Mouse (Mus musculus) retina, postnatal 1 day (tissue): ENCODE results near the gene Dennd1a.

Experiments used
- DNase-seq: peaks from one replicate; pipeline ENCODE4 v3.0.0-alpha.2; 2012

Gene Dennd1a

DNA sequence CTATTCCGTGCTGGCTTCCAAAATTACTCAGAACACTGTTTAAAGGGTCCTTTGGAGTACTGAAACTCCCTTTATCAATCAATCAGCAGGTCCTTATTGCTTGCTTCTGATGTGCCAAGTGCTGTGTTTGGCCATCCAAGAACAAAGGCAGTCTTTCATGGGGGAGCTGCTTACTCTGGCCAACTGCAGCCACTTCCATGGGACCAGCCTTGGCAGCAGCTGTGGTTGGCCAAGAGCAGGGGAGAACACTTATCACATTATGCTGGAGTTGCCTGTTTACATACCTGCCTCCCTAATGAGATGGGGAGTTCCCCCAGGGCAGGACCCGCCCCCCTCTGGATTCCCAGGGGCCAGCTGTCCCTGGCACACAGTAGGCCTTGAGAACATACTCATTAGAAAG, 432.0 kb downstream of the Dennd1a start:
- no peak for DNase-seq

DNA sequence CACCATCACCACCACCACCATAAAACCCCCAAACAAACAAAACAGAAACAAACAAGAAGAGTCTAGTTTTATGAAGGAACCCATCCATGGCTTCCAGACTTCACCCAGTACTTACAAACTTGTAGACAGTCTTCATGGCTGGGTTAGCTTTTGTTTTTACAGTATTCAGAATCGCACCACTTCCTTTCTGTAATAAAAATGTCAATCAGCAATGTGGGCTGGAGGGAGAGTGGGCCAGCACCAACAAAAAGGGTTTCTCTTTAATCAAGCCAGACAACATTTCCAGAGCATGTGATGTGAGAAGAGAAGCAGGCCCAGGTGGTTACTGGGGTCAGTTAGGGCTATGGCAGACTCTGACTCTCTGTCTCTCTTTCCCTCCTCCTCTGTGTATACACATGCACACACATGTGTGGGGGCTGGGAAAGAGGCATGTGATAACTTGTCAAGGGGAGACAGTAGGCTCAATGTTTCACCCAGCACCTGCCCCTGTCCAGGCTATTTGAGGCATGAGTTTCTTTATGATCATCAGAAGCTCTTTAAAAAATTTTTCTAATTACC, 433.2 kb downstream of the Dennd1a start:
- DNase-seq: no peak

DNA sequence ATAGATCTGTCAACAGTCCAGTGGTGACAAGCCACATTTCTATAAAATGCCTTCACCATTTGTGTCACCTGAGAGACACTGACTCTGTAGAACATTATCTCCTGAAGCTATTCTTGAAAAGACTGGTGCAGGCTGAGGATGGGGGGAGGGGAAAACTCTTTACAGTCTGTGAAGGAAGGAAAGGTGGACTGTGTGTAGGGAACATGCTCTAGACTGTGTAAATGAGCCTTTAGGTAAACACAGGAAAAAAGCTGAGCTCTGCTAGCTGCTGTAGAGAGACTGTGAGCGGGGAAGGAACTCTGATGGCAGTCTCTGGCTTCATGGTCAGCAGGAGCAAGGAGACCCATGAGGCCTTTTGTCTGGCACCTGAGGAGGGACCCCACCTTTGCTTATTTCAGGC, 436.6 kb downstream of the Dennd1a start:
- DNase-seq: no peak

DNA sequence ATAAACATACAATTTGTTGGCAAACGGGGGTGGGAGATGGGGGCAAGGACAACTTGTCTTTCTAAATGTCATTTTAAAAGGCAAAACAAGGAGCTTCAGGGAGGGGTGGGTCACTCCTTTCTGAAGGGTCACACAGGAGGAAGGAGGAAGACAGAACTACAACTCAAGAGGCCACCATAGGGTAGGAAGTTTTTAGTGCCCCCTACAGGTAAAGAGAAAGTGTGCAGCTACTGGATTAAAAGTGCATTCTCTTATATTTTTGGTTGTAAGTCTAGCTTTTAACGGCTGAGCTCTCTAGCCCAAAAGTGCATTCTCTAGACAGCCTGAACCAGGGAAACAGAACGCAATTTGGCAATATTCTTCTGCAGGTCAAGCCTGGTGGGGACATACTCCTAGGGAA, 437.8 kb downstream of the Dennd1a start:
- DNase-seq: peak; percentile 33

DNA sequence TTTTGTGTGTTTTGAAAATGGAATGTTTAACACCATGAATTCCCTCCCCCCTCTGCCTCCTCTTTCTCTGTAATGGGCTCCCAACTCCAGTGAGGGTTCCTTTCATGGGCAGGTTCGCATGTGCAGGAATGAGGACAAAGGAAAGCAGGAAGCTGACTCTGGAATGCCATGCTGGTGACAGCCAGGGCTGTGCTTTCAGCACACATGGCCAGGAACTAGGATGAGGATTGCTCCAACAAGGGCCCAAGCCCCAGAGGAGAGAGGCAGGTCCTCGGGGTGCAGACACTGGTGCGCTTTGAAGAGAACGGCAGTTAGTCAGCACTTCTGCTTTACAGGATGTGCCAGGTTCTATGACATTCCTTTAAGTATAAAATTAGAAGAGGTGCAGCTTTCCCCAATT, 444.5 kb downstream of the Dennd1a start:
- peak; percentile 41 for DNase-seq

DNA sequence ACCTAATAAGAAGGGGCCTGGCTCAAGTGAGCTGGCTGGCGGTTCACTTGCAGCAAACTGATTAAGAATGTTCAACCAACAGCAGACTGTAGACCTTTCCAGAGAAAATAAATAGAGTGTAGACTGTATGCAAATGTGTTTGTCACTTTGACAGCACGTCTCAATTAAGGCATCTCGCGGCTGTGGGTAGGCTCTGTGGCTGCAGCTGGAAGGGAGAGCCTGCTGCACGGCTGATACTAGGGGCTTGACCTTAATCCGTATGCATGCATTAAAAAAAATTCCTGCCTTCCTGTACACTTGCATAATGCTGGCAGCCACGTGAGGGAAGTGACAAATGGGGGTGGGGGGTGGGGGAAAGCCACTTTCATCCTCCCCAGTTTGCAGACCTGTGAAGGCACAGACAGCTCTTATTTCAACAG, 445.0 kb downstream of the Dennd1a start:
- DNase-seq: peak; percentile 86

DNA sequence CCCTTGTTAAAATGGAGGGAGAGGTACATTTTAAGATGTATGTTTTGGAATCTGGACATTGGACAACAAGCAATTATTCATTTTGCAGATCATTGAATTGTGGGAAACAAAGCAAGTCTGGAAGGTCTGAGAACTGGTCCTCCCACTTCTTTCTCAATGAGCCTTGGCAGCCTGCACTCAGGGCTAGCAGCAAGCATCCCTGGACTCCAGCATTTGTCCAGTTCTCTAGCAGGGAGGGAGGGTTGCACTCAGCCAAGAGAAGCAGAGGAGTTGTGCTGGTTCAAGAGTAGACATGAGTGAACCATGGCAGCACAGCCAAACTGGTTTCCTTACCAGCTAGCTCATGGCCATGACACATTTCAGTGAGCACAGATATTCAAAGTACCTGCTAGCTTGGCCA, 447.3 kb downstream of the Dennd1a start:
- no peak for DNase-seq

DNA sequence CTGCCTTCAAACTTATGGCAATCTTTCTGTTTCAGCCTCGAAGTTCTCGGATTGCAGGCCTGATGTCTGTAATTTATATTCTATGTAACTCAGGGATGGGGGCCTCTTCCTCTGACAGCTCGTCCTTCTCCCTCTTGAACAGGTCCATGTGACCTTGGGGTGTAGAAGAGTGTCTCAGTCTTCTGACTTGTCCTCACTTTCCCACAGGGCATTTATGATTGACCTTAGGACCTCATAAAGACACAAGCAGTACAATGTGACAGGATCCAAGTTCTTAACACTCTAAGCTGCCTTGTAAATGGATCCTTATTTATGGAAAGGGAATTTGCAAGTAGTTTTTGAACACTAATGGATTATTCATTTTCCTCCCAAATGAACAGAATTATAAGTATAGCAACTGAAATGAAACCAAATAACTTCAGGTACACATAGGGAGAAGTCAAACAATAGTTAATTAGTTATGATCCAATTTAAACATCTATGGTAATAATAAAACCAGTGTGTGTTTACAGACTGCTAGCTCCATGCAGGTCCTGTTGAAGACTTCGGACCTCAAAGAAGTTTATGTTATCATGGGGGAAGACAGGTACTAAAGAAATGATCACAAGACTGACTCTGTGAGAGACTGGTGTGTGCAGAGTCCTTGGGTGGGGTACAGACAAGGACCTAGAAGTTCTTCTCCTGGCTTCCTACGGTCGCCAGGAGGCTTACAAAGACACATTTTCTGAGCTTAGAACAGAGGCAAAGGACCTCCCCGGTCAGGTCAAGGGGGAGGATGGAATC, 448.8 kb downstream of the Dennd1a start:
- DNase-seq: no peak

DNA sequence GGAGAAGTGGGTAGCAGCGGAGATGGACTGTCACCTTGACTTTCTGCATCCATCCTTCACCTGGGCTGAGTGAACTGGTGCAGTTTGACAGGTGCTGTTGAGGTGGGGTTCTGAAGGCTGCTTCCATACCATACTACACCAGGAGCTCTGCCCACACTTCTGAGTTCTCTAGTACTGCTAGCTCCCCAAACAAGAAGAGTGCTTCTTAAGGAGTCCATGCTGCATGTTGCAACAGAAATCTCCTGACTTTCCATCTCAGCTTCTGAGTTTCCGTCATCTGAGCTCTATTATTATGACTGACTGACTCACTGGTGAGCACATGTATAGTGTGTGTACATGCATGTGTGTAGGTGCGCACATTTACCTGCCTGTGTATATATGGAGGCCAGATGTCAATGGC, 449.6 kb downstream of the Dennd1a start:
- DNase-seq: no peak

DNA sequence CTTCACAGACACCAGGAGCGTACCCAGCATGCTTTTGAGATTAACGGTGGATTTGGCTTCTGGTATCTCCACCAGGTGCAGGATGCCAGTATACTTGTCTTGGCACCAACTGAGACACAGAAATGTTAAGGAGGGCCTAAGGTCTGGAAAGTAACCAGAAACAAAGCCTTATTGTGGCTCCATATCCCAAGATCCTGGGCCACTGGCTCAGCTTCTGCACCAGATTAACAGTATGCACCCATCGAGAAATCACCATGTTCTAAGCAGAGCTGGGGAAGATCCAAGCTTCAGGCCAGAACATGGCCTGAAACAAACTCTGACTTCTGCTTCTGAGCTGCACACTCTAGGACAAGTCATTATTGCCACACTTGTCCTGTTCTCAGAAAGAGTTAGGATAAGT, 450.3 kb downstream of the Dennd1a start:
- DNase-seq: no peak

DNA sequence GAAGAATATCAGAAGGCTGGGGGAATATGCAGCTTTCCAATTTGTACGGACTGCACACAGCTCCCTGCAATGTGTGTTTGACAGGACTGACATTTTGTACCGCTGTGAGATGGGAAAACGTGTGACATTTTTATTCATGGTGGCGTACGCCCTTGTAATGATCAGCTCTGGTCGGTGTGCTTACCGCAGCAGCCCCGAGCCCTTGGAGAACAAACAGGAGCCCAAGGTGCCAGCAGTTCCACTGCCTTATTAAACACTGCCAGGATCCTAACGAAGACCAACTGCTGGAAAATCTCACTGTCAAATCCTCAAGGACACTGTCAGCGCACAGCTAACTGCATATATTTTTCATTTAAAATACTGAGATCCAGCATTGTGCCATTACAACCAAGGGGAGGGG, 454.9 kb downstream of the Dennd1a start:
- DNase-seq: no peak

DNA sequence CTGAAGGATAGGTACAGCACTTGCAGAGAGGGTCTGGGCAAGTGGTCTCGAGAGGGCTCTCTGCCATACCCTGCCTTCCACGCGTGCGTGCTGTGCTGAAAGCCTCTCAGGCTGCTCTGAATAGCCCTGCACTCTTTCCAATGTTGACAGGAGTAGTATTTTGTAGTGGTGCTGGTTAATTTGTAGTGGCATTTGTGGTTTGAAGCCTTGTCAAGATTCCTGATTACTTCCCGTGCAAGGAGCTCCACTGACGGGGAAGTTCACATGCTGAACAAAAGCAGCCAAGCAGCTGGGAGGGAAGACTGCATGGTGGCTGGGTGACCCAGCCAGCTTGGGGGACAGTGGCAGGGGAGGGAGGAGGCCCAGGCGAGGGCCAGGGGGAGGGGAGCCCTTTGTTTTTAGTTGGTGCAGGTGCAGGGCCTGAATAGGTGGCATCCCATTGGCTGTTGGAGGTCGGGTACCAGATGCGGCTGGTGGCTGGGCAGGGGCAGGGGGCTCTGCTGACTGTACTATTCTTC, 457.4 kb downstream of the Dennd1a start:
- DNase-seq: peak; percentile 86

DNA sequence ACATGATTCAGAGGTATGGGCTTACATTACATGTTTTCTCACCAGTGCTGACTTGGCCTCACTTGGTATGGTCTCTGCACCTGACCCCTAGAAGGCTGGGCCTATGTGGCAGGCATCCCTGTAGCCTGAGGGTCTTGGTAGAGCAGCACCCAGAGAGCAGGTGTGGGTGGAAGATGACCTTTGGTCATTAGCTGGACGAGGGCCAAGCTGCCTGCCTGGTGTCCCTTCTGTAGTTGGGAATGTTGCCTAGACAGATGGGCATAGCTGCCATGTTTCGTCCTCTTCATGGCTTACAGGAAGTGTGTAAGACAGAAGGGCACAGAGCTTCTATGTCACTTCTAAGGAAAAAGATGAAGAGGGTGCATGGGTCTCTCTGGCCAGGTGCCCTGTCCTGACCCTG, 463.4 kb downstream of the Dennd1a start:
- DNase-seq: no peak

DNA sequence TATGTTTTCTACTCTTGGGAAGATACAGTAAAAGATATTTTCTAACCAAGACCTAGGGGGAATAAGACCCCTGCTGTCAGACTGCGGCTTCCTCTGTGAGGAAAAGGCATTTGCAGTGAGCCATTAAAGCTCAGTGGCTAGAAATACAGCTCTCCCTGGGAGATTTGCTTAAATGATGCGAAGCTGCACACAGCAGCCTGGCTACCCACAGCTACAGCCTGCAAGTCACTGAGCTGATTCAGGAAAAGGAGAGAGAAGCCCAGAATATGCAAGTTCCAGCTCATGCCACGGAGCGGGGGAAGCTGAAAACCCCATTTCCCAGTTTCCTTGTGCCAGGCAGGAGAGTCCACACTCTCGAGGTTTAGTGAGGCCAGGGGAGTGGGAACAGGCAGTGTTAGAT, 465.1 kb downstream of the Dennd1a start:
- no peak for DNase-seq

DNA sequence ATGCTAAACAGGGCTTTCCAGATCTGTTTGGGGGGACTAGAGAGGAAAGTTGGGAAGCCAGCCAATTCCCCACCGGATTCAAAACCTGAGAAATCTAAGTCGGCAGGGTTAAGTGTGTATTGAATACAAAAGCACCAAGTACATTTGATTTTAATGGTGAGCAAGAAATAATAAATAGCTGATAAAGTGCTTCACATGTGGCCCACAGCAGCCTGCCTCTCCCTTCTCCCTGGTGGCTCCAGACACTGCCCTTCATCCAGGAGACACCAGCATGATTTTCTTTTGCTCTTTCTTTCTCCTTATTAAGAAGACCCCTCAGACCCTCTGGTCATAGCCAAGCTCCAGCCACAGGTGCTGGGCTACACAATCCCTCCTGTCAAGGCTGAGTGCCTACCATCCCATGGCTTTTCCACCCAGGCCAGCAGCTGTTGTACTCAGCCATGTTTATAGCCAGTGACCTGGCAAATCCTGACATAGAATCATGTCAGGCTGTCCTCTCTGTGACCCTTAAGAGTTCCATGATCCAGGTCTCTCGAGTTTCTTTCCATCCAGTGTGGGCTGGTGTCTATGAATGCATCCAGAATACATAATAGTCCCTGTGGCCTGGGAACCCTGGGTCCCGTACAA, 467.6 kb downstream of the Dennd1a start:
- peak; percentile 70 for DNase-seq

DNA sequence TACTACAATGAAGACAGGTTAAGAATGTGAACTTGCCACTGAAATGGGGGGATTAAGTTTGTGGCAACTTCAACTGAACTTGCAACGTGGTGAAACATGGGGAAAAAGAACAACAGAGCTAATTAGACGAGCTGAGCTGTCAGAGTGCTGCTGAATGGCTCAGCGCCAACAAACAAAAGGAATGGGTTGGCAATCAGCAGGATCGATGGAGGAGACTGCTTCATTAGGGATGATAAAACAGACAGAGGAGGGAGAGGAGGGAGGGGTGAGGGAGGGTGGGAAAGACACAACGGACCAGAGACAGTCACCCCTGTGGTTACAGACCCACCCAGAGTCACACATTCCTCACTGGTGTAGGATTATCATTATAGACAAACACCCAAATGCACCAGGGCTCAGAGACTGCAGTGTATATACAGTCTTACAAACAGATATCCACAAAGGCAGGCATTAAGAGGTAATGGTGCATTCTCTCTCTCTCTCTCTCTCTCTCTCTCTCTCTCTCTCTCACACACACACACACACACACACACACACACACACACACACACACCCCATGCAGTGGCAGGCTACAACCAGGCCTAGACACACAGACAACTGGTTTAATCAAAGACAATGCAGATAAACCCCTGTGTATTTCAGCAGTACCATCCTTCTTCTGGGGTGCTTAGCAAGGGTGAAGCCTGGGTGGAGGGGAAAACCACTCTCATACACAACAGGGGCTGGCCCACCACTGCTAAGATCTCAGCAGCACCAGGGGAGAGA, 468.2 kb downstream of the Dennd1a start:
- DNase-seq: peak; percentile 73

DNA sequence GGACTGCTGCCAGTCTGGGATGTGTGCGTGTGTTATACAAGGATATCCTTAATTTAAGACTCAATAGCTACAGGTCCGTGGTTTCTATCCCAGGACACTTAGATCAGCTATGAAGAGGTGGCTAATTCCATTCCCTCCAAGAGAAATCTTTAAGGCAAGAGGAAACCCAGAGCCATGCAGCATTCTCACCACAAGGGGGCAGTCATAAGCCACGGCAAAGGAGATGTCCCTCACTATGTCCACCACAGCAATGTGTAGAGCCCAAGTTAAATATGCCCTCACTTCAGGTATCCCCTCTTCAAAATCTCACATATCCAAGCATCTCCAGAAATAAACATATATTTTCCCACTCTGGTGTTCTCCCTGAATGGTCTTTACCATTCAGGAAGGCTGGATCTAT, 471.5 kb downstream of the Dennd1a start:
- peak; percentile 85 for DNase-seq

DNA sequence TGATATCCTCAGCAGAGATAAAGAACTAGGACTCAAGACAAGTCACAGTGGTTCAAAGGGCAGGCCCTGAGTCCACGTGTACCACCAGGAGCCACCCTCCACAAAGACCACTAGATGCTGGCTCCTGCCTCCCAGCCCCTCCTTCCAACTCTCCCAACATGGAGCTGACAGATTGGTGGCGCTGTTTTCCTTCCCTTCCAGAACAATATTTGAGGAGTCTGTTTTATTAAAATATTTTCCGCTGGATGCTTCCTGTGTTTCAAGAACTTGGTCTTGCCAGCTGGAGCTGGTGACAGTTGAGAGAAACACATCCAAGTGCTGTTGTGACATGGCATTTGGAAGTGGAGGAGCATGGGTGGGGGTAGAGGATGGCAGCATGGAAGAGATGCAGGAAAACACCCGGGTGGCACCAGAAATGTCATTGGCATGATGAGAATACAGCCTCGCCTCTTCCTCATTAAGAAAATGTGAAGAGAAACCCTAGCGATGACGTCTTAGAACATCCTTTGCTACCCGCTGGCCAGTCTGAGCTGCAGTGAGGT, 472.3 kb downstream of the Dennd1a start:
- no peak for DNase-seq

DNA sequence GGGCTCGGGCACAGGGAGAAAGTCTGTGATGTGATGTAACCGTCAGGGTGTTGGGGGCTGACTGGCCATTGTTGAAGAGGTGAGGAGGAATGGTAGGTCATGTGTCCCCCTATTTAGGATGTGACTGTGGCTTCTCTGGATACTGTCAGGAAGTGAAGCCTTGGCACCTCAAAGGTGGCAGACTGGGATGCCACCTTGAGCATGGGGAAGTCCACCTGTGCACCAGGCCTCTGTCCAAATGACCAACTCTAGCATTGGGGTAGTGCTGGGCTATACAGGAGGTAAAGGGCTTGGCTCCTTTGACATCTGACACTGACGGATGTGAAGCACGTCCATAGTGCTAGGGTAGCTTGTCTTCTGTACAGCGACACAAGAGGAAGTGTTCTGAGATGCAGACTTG, 474.8 kb downstream of the Dennd1a start:
- DNase-seq: no peak

DNA sequence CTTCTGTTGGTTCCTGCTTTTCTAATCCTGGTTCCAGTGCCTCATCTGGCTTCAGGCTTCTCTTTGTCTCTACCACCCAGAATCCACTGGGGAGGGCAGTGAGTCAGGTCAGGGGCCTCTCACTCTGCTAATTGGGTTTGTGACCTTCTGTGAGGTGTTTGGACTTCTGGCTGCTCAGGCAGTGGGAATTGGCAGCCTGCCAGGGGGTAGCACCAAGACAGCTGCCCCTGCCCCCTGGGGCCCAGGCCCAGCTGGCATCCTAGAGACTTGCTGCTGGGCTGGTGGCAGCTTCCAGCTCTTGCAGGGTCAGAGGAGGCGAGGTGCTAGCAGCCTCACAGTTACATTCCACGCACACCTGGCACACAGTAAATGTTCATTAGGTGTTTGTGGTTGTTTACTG, 475.5 kb downstream of the Dennd1a start:
- peak; percentile 90 for DNase-seq

DNA sequence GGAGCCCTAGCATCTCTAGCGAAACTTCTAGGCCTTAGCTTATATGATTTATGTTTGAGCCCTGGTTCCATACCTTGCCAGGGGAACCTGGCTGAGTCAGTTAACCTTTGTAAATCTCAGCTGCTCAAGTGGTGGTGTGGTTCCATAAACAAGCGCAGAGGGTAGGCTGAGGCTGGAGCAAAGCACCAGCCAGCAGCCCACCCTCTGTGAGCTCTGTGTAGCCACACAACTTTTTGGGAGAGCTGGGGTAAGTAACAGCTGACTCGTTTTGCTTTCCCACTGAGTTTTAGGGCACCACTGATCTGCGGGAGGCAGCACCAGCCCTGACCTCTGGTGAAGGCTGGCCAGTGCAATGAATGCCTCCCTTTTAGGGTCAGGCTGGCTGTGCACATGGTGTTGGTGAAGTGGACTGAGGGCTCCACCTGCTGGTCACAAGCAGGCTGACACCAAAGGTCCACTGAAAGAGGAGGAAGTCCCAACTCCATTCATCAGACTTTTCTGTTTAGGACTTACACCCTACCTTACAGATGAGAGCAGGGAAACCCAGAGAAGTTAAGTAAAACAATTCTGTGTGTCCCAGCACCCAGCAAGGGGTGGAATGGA, 484.5 kb downstream of the Dennd1a start:
- peak; percentile 89 for DNase-seq

DNA sequence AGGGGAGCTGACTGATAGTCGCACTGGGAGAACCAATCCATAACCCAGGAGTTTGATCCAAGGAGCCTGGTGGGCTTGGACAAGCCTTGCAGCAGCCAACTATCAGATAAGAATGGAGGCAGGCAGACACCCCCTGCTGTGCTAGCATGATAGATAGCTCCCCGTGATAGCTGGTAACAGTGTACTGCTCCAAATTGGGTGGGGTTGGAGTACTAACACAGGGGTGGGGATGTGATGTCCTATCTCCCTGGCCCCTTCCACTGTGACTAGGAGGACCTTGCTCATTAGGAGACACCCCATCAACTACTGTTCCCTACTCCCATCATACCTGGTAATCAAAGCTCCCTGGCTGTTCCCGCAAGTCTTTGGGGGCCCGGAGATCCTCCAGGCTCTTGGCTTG, 485.5 kb downstream of the Dennd1a start:
- DNase-seq: no peak

DNA sequence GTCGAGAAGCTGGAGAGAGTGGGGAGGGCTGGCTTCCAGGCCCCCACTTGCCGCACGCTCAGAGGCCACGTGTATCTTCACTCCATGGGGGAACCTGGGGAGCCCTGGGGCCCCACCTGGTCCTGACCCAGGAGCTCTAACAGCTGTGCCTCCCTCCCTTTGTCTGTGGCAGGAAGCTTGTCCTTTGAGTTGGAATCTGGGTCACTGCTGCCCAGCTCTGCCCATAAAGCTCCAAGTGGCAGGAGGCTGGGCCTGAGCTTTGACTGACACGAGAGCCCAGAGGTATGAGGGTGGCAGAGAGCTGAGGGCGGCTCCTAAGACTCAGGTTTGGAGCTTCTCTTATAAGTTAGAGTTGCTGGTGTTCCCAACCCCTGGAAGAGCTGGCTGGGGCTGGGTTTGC, 488.1 kb downstream of the Dennd1a start:
- peak; percentile 90 for DNase-seq
